Mouse (Mus musculus): Measurements from ENCODE around the gene Trib2. TPM values are rescaled to one million over a fixed set of nuclear protein-coding genes. Genes with fewer than 3 reads are reported as not detected.

The Trib2 gene
- polyA plus RNA-seq, 1 experiment from 2014 or later: 50.4 TPM

GRCm38 (mm10) chr12:15800196-15800913 is 16.4 kb downstream of the Trib2 start:
- Histone ChIP-seq H3K4me3 (replicated peaks) (no peak overlapping the region), H3K4me1 (peaks cover 26% of the 10 kb centered on the region), H3K9ac (no peak overlapping the region), H3K27ac (replicated peaks) (no peak overlapping the region), H3K9me3 (replicated peaks) (no peaks in the 10 kb centered on the region), H3K4me2 (replicated peaks) (no peak overlapping the region), H3K36me3 (peaks cover 23% of the 10 kb centered on the region), H3K27me3 (no peaks in the 10 kb centered on the region)
- no peak for ATAC-seq (ENCODE audit: insufficient number of reproducible peaks, low FRiP score, low TSS enrichment, low read depth)
- 56% methylated on average over 4 of the region's 4 CpGs for WGBS

DNA sequence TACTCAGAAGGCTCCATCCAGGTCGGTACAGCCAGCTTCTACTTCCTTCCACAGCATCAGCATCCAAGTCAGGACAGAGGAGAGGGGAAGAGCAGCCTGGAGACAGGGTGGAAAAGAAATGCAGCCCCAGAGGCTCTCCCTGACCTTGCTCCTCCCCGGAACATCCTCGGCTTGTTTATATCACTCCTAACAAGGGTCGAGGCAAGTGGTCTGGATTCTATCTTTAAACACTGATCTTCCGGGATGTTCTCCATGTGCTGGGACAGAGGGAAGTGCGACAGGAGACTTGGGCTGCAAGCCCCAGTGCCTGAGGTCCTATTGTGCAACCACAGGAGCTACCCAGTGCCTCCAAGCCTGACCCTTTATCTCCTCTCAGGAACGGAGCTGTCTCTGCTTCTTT is 18.7 kb downstream of the Trib2 start:
- Histone ChIP-seq H3K4me1 (peaks cover 17% of the 10 kb centered on the region), H3K27me3 (no peaks in the 10 kb centered on the region), H3K27ac (replicated peaks) (no peak overlapping the region), H3K4me3 (replicated peaks) (no peak overlapping the region), H3K9me3 (replicated peaks) (no peaks in the 10 kb centered on the region), H3K4me2 (replicated peaks) (no peak overlapping the region), H3K9ac (no peak overlapping the region), H3K36me3 (peaks cover 32% of the 10 kb centered on the region)
- 70% methylated on average over 7 of the region's 7 CpGs for WGBS
- ATAC-seq (ENCODE audit: insufficient number of reproducible peaks, low FRiP score, low TSS enrichment, low read depth): no peak

GRCm38 (mm10) chr12:15795886-15796285 is 20.8 kb downstream of the Trib2 start:
- Histone ChIP-seq H3K4me2 (replicated peaks) (no peak overlapping the region), H3K36me3 (peaks cover 41% of the 10 kb centered on the region), H3K27me3 (no peaks in the 10 kb centered on the region), H3K27ac (replicated peaks) (no peak overlapping the region), H3K9ac (no peak overlapping the region), H3K4me1 (peaks cover 8% of the 10 kb centered on the region), H3K4me3 (replicated peaks) (no peak overlapping the region), H3K9me3 (replicated peaks) (no peaks in the 10 kb centered on the region)
- no peak for ATAC-seq (ENCODE audit: insufficient number of reproducible peaks, low FRiP score, low TSS enrichment, low read depth)
- WGBS: 68% methylated on average over 3 of the region's 3 CpGs

- Histone ChIP-seq H3K9ac (no peak overlapping the region), H3K27ac (replicated peaks) (no peak overlapping the region), H3K4me2 (replicated peaks) (no peak overlapping the region), H3K4me1 (no peaks in the 10 kb centered on the region), H3K27me3 (no peaks in the 10 kb centered on the region), H3K4me3 (replicated peaks) (no peak overlapping the region), H3K9me3 (replicated peaks) (no peaks in the 10 kb centered on the region), H3K36me3 (peaks cover 41% of the 10 kb centered on the region)
- no peak for ATAC-seq (ENCODE audit: insufficient number of reproducible peaks, low FRiP score, low TSS enrichment, low read depth)
- 92% methylated on average over 8 of the region's 8 CpGs for WGBS
Observed at GRCm38 (mm10) chr12:15793336-15793735, 23.4 kb downstream of the Trib2 start.

DNA sequence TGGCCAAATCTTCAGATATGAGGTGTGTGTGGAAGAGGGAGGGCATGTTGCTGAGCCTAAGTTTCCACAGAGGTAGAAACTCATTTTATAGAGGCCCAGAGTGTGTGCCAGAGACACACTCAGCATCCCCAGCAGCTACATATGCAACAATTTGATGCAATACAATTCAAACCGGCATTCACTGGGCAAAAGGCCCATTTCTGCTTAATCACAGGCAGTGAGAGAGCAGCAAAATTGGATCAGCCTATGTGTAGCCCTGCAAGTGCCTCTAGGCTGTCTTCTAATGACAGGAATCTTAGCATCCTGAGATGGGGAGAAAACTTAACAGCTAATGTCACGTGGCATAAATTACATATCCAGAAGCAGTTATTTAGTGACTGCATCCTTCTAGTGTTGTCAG is 26.5 kb downstream of the Trib2 start:
- 39% methylated on average over 2 of the region's 2 CpGs for WGBS
- Histone ChIP-seq H3K27me3 (no peaks in the 10 kb centered on the region), H3K4me2 (replicated peaks) (no peak overlapping the region)

DNA sequence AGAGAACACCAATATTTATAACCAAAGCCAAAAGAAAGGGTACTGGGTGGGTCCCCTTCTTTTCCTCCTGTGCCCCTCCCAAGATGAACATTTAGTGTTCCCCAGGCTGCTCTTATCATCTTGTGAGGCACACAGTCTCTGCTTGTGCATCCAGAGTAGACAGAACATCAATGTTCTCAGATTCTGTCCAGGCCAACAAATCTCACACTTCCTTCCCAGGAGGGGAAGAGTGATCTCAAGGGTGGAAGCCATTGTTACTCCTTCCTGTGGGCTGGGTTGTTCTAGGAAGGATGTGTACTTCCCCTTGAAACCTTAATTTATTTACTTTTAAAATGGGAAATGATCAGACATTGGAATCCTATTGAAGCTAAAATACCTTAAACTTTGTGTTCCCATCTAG is 39.7 kb downstream of the Trib2 start:
- no peak for ATAC-seq (ENCODE audit: insufficient number of reproducible peaks, low FRiP score, low TSS enrichment, low read depth)
- Histone ChIP-seq H3K27ac (replicated peaks) (no peak overlapping the region), H3K27me3 (no peaks in the 10 kb centered on the region), H3K4me2 (replicated peaks) (no peak overlapping the region), H3K36me3 (no peaks in the 10 kb centered on the region), H3K4me1 (no peaks in the 10 kb centered on the region), H3K9ac (no peak overlapping the region), H3K9me3 (replicated peaks) (no peaks in the 10 kb centered on the region), H3K4me3 (replicated peaks) (no peak overlapping the region)

More for the DNA sequence above, 26.5 kb downstream of the Trib2 start:
- Histone ChIP-seq H3K4me1 (no peaks in the 10 kb centered on the region), H3K9ac (no peak overlapping the region), H3K36me3 (peaks cover 27% of the 10 kb centered on the region), H3K27ac (replicated peaks) (no peak overlapping the region), H3K9me3 (replicated peaks) (no peaks in the 10 kb centered on the region), H3K4me3 (replicated peaks) (no peak overlapping the region)
- ATAC-seq (ENCODE audit: insufficient number of reproducible peaks, low FRiP score, low TSS enrichment, low read depth): no peak

DNA sequence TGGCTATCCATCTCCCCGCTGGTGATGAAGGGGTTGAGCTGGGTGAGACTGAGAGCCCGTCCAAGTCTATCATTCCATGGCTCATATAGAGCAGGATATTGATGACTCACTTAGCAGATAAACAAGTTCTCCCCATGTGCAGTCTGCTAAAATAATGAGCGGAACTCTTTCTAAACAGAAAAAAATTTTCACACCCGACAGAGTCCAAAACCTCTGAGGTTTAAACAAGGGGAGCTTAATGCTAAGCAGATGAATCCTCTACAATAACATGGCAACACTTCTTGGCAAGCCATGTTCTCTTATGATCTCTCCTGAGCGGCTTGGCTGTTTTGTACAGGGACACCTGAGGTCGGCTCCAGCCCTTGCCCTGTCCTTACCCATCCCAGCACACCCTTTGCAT is 45.0 kb downstream of the Trib2 start:
- no peak overlapping the region for H3K9ac ChIP-seq
- no peaks in the 10 kb centered on the region for H3K4me1 ChIP-seq
- no peaks in the 10 kb centered on the region for H3K9me3 ChIP-seq (replicated peaks)
- WGBS: 54% methylated on average over 6 of the region's 6 CpGs
- H3K27ac ChIP-seq (replicated peaks): no peak overlapping the region
- no peak for ATAC-seq (ENCODE audit: insufficient number of reproducible peaks, low FRiP score, low TSS enrichment, low read depth)
- H3K4me3 ChIP-seq (replicated peaks): no peak overlapping the region
- no peaks in the 10 kb centered on the region for H3K27me3 ChIP-seq
- H3K4me2 ChIP-seq (replicated peaks): no peak overlapping the region
- no peaks in the 10 kb centered on the region for H3K36me3 ChIP-seq

- H3K4me1 ChIP-seq: no peaks in the 10 kb centered on the region
- H3K4me2 ChIP-seq (replicated peaks): no peak overlapping the region
- H3K27me3 ChIP-seq: no peaks in the 10 kb centered on the region
- H3K4me3 ChIP-seq (replicated peaks): no peak overlapping the region
- H3K36me3 ChIP-seq: no peaks in the 10 kb centered on the region
- no peak for ATAC-seq (ENCODE audit: insufficient number of reproducible peaks, low FRiP score, low TSS enrichment, low read depth)
- no peak overlapping the region for H3K9ac ChIP-seq
- WGBS: 64% methylated on average over 3 of the region's 3 CpGs
- no peak overlapping the region for H3K27ac ChIP-seq (replicated peaks)
- H3K9me3 ChIP-seq (replicated peaks): no peaks in the 10 kb centered on the region
Observed at GRCm38 (mm10) chr12:15768536-15768935, 48.2 kb downstream of the Trib2 start.

GRCm38 (mm10) chr12:15765996-15766395 is 50.7 kb downstream of the Trib2 start:
- 78% methylated on average over 12 of the region's 12 CpGs for WGBS
- no peak for ATAC-seq (ENCODE audit: insufficient number of reproducible peaks, low FRiP score, low TSS enrichment, low read depth)
- H3K27me3 ChIP-seq: no peaks in the 10 kb centered on the region

DNA sequence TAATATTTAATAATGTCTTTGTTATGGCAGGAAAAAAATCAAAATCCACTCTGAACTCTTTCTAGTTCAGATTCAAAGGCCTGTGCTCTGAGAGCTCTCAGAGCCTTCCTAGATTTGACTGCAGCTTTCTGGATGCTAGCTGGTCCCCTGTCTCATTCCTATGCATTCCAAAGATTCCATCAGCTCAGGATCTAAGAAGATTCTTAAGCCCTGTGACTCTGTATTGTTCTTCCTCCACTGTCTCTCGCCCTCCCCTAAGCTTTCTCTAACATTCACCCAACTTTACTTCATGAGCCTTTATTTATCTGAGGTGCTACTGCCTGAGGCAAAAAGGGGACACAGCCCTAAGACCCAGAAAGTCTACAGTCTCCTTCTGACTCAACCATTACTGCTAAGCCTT is 51.5 kb downstream of the Trib2 start:
- H3K4me3 ChIP-seq (replicated peaks): no peak overlapping the region
- H3K4me1 ChIP-seq: no peaks in the 10 kb centered on the region
- no peak overlapping the region for H3K4me2 ChIP-seq (replicated peaks)
- H3K27me3 ChIP-seq: no peaks in the 10 kb centered on the region
- no peaks in the 10 kb centered on the region for H3K36me3 ChIP-seq
- no peak for ATAC-seq (ENCODE audit: insufficient number of reproducible peaks, low FRiP score, low TSS enrichment, low read depth)
- 0 out of 2 replicates have a peak overlapping the region, but pooled peaks have one; percentile 2 for H3K27ac ChIP-seq (replicated peaks)
- 39% methylated on average over 1 of the region's 1 CpGs for WGBS
- no peak overlapping the region for H3K9ac ChIP-seq
- H3K9me3 ChIP-seq (replicated peaks): no peaks in the 10 kb centered on the region

More at GRCm38 (mm10) chr12:15765996-15766395, 50.7 kb downstream of the Trib2 start:
- no peak overlapping the region for H3K4me3 ChIP-seq (replicated peaks)
- H3K27ac ChIP-seq (replicated peaks): 0 out of 2 replicates have a peak overlapping the region, but pooled peaks have one; percentile 2
- H3K4me1 ChIP-seq: no peaks in the 10 kb centered on the region
- H3K36me3 ChIP-seq: no peaks in the 10 kb centered on the region
- no peaks in the 10 kb centered on the region for H3K9me3 ChIP-seq (replicated peaks)
- no peak overlapping the region for H3K4me2 ChIP-seq (replicated peaks)
- H3K9ac ChIP-seq: no peak overlapping the region

GRCm38 (mm10) chr12:15761453-15762116 is 55.1 kb downstream of the Trib2 start:
- H3K4me3 ChIP-seq (replicated peaks): no peak overlapping the region
- no peak overlapping the region for H3K4me2 ChIP-seq (replicated peaks)
- H3K4me1 ChIP-seq: no peaks in the 10 kb centered on the region
- H3K27ac ChIP-seq (replicated peaks): no peak overlapping the region
- H3K36me3 ChIP-seq: no peaks in the 10 kb centered on the region
- no peak overlapping the region for H3K9ac ChIP-seq
- H3K27me3 ChIP-seq: no peaks in the 10 kb centered on the region
- ATAC-seq (ENCODE audit: insufficient number of reproducible peaks, low FRiP score, low TSS enrichment, low read depth): no peak
- 82% methylated on average over 8 of the region's 8 CpGs for WGBS
- no peaks in the 10 kb centered on the region for H3K9me3 ChIP-seq (replicated peaks)

DNA sequence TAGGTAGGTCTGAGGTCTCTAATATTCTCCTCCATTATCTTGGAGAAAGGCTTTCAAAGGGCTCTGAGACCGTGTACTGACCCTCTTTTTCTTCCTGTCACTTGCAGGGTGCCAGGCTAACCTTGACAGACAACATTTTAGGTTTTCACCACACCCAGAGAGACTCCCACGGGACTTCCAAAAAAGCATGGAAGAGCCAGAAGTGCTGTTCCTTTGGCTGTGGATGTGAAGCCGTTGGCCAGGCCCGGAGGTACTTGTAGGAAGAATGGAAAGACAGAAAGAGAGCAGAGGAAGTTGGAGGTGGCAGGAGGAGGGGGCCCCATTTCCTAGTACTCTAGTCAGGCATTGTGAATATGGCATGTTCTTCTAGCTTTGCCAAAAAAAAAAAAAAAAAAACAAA is 56.0 kb downstream of the Trib2 start:
- 78% methylated on average over 4 of the region's 4 CpGs for WGBS
- ATAC-seq (ENCODE audit: insufficient number of reproducible peaks, low FRiP score, low TSS enrichment, low read depth): no peak
- Histone ChIP-seq H3K36me3 (no peaks in the 10 kb centered on the region), H3K4me1 (no peaks in the 10 kb centered on the region), H3K27ac (replicated peaks) (no peak overlapping the region), H3K9me3 (replicated peaks) (no peaks in the 10 kb centered on the region), H3K4me2 (replicated peaks) (no peak overlapping the region), H3K27me3 (no peaks in the 10 kb centered on the region), H3K9ac (no peak overlapping the region), H3K4me3 (replicated peaks) (no peak overlapping the region)

All from embryonic facial prominence, embryonic 15.5 days (tissue).